Comparison of ENCODE assay signal across 9 mouse cellular contexts in genomic region chr3:85543652-85544051, GRCm38 (mm10). TPM values are rescaled to one million over a fixed set of nuclear protein-coding genes. Genes with fewer than 3 reads are reported as not detected.
DNase-seq lines count a peak whose midpoint lies in the region; ATAC-seq lines count a peak whose summit lies in the region.
"Had no signal": no experiment of that assay in that cellular context is flagged by ENCODE, and none has a peak within 500 bp of the region (broad histone marks: within the 10 kb centered on the region; RNA-seq: fewer than 3 reads in every experiment).

No protein-coding gene starts in this region.

- H3K27ac ChIP-seq in forebrain, embryonic 14.5 days (ENCODE audit: low read depth, low read length), result no peak overlapping the region
- H3K27ac ChIP-seq in forebrain, embryonic 11.5 days (ENCODE audit: low read depth, low read length), result no peak overlapping the region
- H3K27ac ChIP-seq in midbrain, embryonic 14.5 days (replicated peaks; ENCODE audit: low read depth, low read length), result no peak overlapping the region
- H3K27ac ChIP-seq in midbrain, embryonic 15.5 days, result no peak overlapping the region

- no peaks in the 10 kb centered on the region for H3K4me1 ChIP-seq in forebrain, embryonic 14.5 days (ENCODE audit: control insufficient read depth, insufficient read depth, low read length)
- H3K4me1 ChIP-seq in forebrain, embryonic 11.5 days (replicated peaks; ENCODE audit: control insufficient read depth, insufficient read depth, low read length), result no peaks in the 10 kb centered on the region
- H3K4me1 ChIP-seq in midbrain, embryonic 14.5 days (ENCODE audit: control insufficient read depth, insufficient read depth, low read length), result no peaks in the 10 kb centered on the region
- H3K4me1 ChIP-seq in midbrain, embryonic 15.5 days, result no peaks in the 10 kb centered on the region

- no peak overlapping the region for H3K9ac ChIP-seq in forebrain, embryonic 14.5 days (ENCODE audit: low read length)
- no peak overlapping the region for H3K9ac ChIP-seq in forebrain, embryonic 11.5 days (ENCODE audit: low read length)
- no peak overlapping the region for H3K9ac ChIP-seq in midbrain, embryonic 14.5 days (replicated peaks; ENCODE audit: low read length)
- no peak overlapping the region for H3K9ac ChIP-seq in midbrain, embryonic 15.5 days

- WGBS in forebrain, embryonic 14.5 days, result 54% methylated on average over 2 of the region's 2 CpGs
- 57% methylated on average over 2 of the region's 2 CpGs for WGBS in forebrain, embryonic 11.5 days
- 73% methylated on average over 2 of the region's 2 CpGs for WGBS in midbrain, embryonic 14.5 days
- 71% methylated on average over 2 of the region's 2 CpGs for WGBS in midbrain, embryonic 15.5 days

- no peak for ATAC-seq in forebrain, embryonic 14.5 days
- no peak for ATAC-seq in forebrain, embryonic 11.5 days (replicated peaks; ENCODE audit: low FRiP score)
- no peak for ATAC-seq in midbrain, embryonic 14.5 days (ENCODE audit: low FRiP score, low TSS enrichment)
- ATAC-seq in midbrain, embryonic 15.5 days (replicated peaks), result no peak

- no peak overlapping the region for H3K4me3 ChIP-seq in forebrain, embryonic 14.5 days (ENCODE audit: low read depth, low read length)
- H3K4me3 ChIP-seq in forebrain, embryonic 11.5 days (ENCODE audit: low read depth, low read length), result no peak overlapping the region
- no peak overlapping the region for H3K4me3 ChIP-seq in midbrain, embryonic 14.5 days (replicated peaks; ENCODE audit: low read depth, low read length)
- H3K4me3 ChIP-seq in midbrain, embryonic 15.5 days, result no peak overlapping the region

- H3K9me3 ChIP-seq in forebrain, embryonic 14.5 days (replicated peaks; ENCODE audit: control insufficient read depth, low read length), result no peaks in the 10 kb centered on the region
- no peaks in the 10 kb centered on the region for H3K9me3 ChIP-seq in forebrain, embryonic 11.5 days (ENCODE audit: control insufficient read depth, low read length)
- no peaks in the 10 kb centered on the region for H3K9me3 ChIP-seq in midbrain, embryonic 14.5 days (ENCODE audit: control insufficient read depth, low read length)
- H3K9me3 ChIP-seq in midbrain, embryonic 15.5 days, result no peaks in the 10 kb centered on the region

- H3K36me3 ChIP-seq in forebrain, embryonic 14.5 days (ENCODE audit: control insufficient read depth, insufficient read depth, low read length), result no peaks in the 10 kb centered on the region
- no peaks in the 10 kb centered on the region for H3K36me3 ChIP-seq in forebrain, embryonic 11.5 days (ENCODE audit: control insufficient read depth, insufficient read depth, low read length)
- H3K36me3 ChIP-seq in midbrain, embryonic 14.5 days (ENCODE audit: control insufficient read depth, insufficient read depth, low read length), result no peaks in the 10 kb centered on the region
- H3K36me3 ChIP-seq in midbrain, embryonic 15.5 days (replicated peaks), result no peaks in the 10 kb centered on the region

- H3K4me2 ChIP-seq in forebrain, embryonic 14.5 days (ENCODE audit: low read length), result no peak overlapping the region
- H3K4me2 ChIP-seq in forebrain, embryonic 11.5 days (ENCODE audit: low read depth, low read length, severe bottlenecking), result no peak overlapping the region
- no peak overlapping the region for H3K4me2 ChIP-seq in midbrain, embryonic 14.5 days (ENCODE audit: low read length)
- no peak overlapping the region for H3K4me2 ChIP-seq in midbrain, embryonic 15.5 days

- H3K27me3 ChIP-seq in forebrain, embryonic 14.5 days (replicated peaks; ENCODE audit: control insufficient read depth, insufficient read depth, low read length), result no peaks in the 10 kb centered on the region
- H3K27me3 ChIP-seq in forebrain, embryonic 11.5 days (ENCODE audit: control insufficient read depth, insufficient read depth, low read length), result no peaks in the 10 kb centered on the region
- no peaks in the 10 kb centered on the region for H3K27me3 ChIP-seq in midbrain, embryonic 14.5 days (ENCODE audit: control insufficient read depth, insufficient read depth, low read length)
- H3K27me3 ChIP-seq in midbrain, embryonic 15.5 days (replicated peaks), result no peaks in the 10 kb centered on the region

- peak; percentile 23 for DNase-seq in forebrain, embryonic 14.5 days (ENCODE audit: low spot score)
- DNase-seq in forebrain, embryonic 11.5 days (ENCODE audit: low spot score), result no peak
- peak; percentile 31 for DNase-seq in midbrain, embryonic 14.5 days
- peak; percentile 23 for DNase-seq in induced T-regulatory cell, adult 2 months (ENCODE audit: low read depth)
- DNase-seq in thymus, postnatal 0 days (ENCODE audit: low spot score), result peak; percentile 5
- no peak for DNase-seq in left cerebral cortex, adult 11 months (ENCODE audit: low spot score)
- no peak for DNase-seq in right cerebral cortex, postnatal 14 days
- DNase-seq: gastrocnemius, postnatal 25 days had no signal

RNA-seq across cellular contexts. Expression of gene Gatb, which starts 30.3 kb away (rescaled TPM):
- polyA plus RNA-seq in forebrain, embryonic 14.5 days (2014; fragmentation: Nextera tagmentation; extraction: Ambion mirVana), result 21.5 and 28.9 TPM in 2 replicates
- 25.6 and 26.8 TPM in 2 replicates for polyA plus RNA-seq in forebrain, embryonic 11.5 days (2014; fragmentation: Nextera tagmentation; extraction: Ambion mirVana)
- polyA plus RNA-seq in midbrain, embryonic 14.5 days (2014; fragmentation: Nextera tagmentation; extraction: Ambion mirVana), result 22.4 and 22.5 TPM in 2 replicates
- polyA plus RNA-seq in midbrain, embryonic 15.5 days (2015; fragmentation: Nextera tagmentation; extraction: Ambion mirVana), result 20.8 and 22.8 TPM in 2 replicates
- 17.9 and 18.2 TPM in 2 replicates for polyA plus RNA-seq in thymus, postnatal 0 days (2015; fragmentation: Nextera tagmentation; extraction: Ambion mirVana)

Comparison
In these comparisons a context has a peak if more than half of its experiments do, and no peak if none do; other contexts are left out.
1. DNase-seq: peak in forebrain, embryonic 14.5 days (single experiment), midbrain, embryonic 14.5 days (single experiment), induced T-regulatory cell, adult 2 months (single experiment) and thymus, postnatal 0 days (single experiment); none in forebrain, embryonic 11.5 days (single experiment), left cerebral cortex, adult 11 months (single experiment) and right cerebral cortex, postnatal 14 days (single experiment).